Mouse (Mus musculus) heart, adult 2 months (tissue): ENCODE measurements at regions not wholly inside any gene's neighbourhood (a gene's known extent, or its start where the extent isn't known, plus 50 kb on each side); places are given as distances from the start of the nearest gene placed in this dataset.
"Not testable (repeated sequence)": the region's sequence is repeated elsewhere in the genome, so short reads cannot be mapped to it uniquely, and the experiment has no call there.

ENCODE experiments used
- DNase-seq, 2 experiments: peaks; one replicate each; pipeline ENCODE4 v3.0.0; 2021
- H3K27ac ChIP-seq: fragments of 200-600 bp; 2 replicates; pipeline ENCODE4 v1.8.1; 2022
- H3K27me3 ChIP-seq: fragments of 200-500 bp; 2 replicates; pipeline ENCODE4 v1.6.1; 2012; ENCODE audit warnings: mild to moderate bottlenecking, low read length, inconsistent platforms, mixed read lengths; ENCODE audit not compliant: control insufficient read depth, insufficient read depth
- H3K36me3 ChIP-seq: fragments of 200-500 bp; 2 replicates; pipeline ENCODE4 v1.6.1; 2012; ENCODE audit warnings: low read length, inconsistent platforms; ENCODE audit not compliant: control insufficient read depth, insufficient read depth
- H3K4me1 ChIP-seq: fragments of 200-500 bp; 2 replicates; pipeline ENCODE4 v1.6.1; 2011; ENCODE audit warnings: low read length; ENCODE audit not compliant: control insufficient read depth, insufficient read depth
- H3K4me3 ChIP-seq: fragments of 200-600 bp; 2 replicates; pipeline ENCODE4 v1.8.1; 2022
- H3K79me2 ChIP-seq: fragments of 200-500 bp; replicated peaks from 2 replicates; pipeline ENCODE4 v1.6.1; 2012; ENCODE audit warnings: mild to moderate bottlenecking, inconsistent platforms, low read length, moderate library complexity, mixed read lengths; ENCODE audit not compliant: control insufficient read depth, insufficient read depth
- H3K9ac ChIP-seq: fragments of 200-500 bp; 2 replicates; pipeline ENCODE4 v1.6.1; 2012; ENCODE audit warnings: low read depth, mild to moderate bottlenecking, control low read depth, inconsistent platforms, low read length, mixed read lengths
- CTCF ChIP-seq: fragments of 200-600 bp; IDR thresholded peaks from 2 replicates; pipeline ENCODE4 v1.8.1; 2022; ENCODE audit warnings: antibody characterized with exemption, mild to moderate bottlenecking, moderate library complexity
- EP300 ChIP-seq: fragments of 200-500 bp; IDR thresholded peaks from 2 replicates; pipeline ENCODE4 v1.6.1; 2011; ENCODE audit warnings: low read depth, low read length, control low read depth; ENCODE audit not compliant: insufficient read depth
- POLR2A ChIP-seq: fragments of 200-500 bp; IDR thresholded peaks from 2 replicates; pipeline ENCODE4 v1.6.1; 2011; ENCODE audit warnings: mild to moderate bottlenecking, low read depth, low read length, control low read depth; ENCODE audit not compliant: insufficient read depth
- WGBS: fragments of 180-500 bp; shearing (Covaris S2); methylation state at CpG from one replicate; pipeline ENCODE4 v1.1.7; 2018; 5-methylcytosine and 5-hydroxymethylcytosine counted together
- intact Hi-C: fragments of 180-260 bp; cut with DNase I; formaldehyde crosslinking; loops from one replicate; pipeline ENCODE4 v1.15.1; 2025

DNA sequence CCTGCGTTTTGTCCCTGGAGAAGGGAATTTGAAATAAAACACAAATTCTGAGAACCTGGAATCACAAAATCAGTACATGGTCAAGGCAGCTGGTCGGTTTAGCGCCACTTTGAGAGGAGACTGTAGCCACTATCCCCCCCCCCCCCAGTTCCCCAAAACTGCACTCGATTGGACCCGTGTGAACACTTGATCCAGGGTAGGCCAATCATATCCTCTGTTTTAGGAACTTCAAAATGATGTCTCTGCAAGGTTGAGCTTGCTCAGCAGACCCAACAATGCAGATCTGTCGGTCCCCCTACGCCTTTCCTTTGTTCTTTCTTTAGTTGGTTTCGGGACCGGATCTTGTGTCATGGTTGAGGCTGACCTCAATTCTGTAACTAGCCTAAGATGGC is 57.3 kb upstream of the Slc44a3 start:
- H3K9ac ChIP-seq = no peak overlapping the region
- H3K4me3 ChIP-seq = no peak overlapping the region
- H3K4me1 ChIP-seq = peaks cover 3% of the 10 kb centered on the region
- no peak overlapping the region for H3K27ac ChIP-seq
- no peaks in the 10 kb centered on the region for H3K27me3 ChIP-seq
- TF ChIP-seq POLR2A (no peak), CTCF (no peak), EP300 (no peak)
- intact Hi-C loops = no loop called here
- WGBS = 78% methylated on average over 9 of the region's 9 CpGs
- no peak for DNase-seq
- no peaks in the 10 kb centered on the region for H3K36me3 ChIP-seq
- H3K79me2 ChIP-seq = no peaks in the 10 kb centered on the region

DNA sequence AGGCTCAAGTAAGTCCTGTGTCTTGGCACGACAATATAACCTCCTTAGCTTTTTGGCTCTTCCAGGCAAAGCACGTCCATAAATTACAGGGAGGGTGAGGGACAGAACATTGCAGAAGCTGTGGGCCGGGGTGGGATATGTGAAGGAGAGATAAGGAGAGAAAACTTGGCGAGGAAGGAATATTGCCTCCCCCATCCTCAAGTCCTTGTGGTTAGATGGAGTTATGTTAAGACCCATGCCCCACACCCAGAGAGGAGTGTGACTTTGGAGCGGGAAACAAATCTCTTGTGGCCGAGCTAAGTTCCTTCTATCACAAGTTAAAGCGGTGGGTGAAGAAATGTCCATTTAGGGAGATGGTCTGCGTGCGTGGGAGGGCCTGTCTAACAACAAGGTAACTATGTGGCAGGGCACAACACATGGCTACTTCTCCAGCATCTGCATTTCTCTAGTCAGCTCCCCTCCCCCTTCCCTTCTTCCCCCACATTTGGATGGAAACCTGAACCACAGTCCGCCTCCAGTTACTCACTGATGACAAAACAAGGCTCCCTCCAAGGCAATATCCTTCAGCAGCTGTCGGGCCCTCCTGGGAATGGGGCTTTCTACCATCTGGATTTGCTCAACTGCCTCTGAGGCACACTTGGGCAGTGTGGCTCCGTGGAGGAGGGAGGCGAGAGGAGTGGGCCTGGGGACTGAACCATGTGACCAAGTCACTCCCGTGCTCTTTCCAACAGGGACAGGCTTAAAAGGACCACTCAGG is 56.7 kb upstream of the Slc44a3 start:
- intact Hi-C loops = no loop called here
- Histone ChIP-seq H3K27me3 (no peaks in the 10 kb centered on the region), H3K79me2 (no peaks in the 10 kb centered on the region), H3K4me3 (no peak overlapping the region), H3K9ac (no peak overlapping the region), H3K4me1 (peaks cover 3% of the 10 kb centered on the region), H3K36me3 (no peaks in the 10 kb centered on the region), H3K27ac (peak overlapping the region; percentile 20; the same call in 1 of the 2 replicates)
- TF ChIP-seq POLR2A (0 out of 2 replicates have a peak, but pooled peaks have one; percentile 18), EP300 (peak; percentile 44; the same call in 1 of the 2 replicates), CTCF (no peak)
- DNase-seq = peak; percentile 75 to 82
- WGBS = 52% methylated on average over 14 of the region's 14 CpGs

DNA sequence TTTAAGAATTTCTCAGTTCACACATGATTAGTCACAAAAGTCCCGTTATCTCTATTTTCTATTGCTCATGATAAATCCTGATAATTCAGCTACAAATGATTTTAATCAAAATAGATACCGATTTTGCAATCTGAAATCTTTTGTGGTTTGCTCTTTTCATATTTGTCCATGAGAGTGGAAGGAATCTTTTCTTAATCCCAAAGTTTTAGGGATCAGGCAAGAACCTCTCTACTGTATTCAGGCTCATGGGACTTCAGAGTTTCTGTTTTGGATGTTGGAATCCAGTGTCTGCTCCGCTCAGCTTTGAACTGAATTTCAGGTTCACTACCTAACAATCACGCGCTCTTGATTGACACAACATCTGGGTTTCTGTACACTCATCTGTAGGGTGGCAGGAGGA is 53.1 kb upstream of the Slc44a3 start:
- no peak overlapping the region for H3K9ac ChIP-seq
- no peaks in the 10 kb centered on the region for H3K36me3 ChIP-seq
- no peaks in the 10 kb centered on the region for H3K79me2 ChIP-seq
- H3K4me3 ChIP-seq = no peak overlapping the region
- intact Hi-C loops = no loop called here
- no peak for DNase-seq
- no peak for TF ChIP-seq CTCF
- no peak for TF ChIP-seq POLR2A
- no peak for TF ChIP-seq EP300
- no peak overlapping the region for H3K27ac ChIP-seq
- no peaks in the 10 kb centered on the region for H3K27me3 ChIP-seq
- 91% methylated on average over 5 of the region's 5 CpGs for WGBS
- peaks cover 3% of the 10 kb centered on the region for H3K4me1 ChIP-seq

DNA sequence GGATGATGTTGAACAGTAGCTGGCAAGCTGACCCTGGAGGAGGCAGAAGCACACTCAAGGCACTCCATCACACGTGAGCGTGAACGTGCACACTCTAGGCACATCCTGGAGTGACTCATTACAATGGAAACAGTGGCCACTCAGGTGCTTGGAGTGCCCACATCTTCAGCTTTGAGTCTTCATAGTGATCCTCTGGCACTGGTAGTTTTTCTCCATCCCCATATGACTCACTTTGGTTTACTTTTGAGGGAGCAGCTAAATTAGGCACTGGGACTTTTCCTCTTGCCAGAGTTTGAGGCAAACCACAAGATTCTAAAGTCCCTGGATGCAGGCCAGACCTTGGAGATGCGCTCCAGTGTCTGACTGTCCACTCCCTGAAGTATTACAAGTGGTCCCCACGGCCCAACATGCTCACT is 52.5 kb upstream of the Slc44a3 start:
- Histone ChIP-seq H3K4me3 (no peak overlapping the region), H3K79me2 (no peaks in the 10 kb centered on the region), H3K4me1 (peaks cover 3% of the 10 kb centered on the region), H3K27me3 (no peaks in the 10 kb centered on the region), H3K36me3 (no peaks in the 10 kb centered on the region), H3K9ac (no peak overlapping the region), H3K27ac (no peak overlapping the region)
- 56% methylated on average over 5 of the region's 5 CpGs for WGBS
- DNase-seq = peak in 1 of 2 experiments; percentile 36
- TF ChIP-seq POLR2A (no peak), EP300 (no peak), CTCF (no peak)
- intact Hi-C loops = no loop called here

DNA sequence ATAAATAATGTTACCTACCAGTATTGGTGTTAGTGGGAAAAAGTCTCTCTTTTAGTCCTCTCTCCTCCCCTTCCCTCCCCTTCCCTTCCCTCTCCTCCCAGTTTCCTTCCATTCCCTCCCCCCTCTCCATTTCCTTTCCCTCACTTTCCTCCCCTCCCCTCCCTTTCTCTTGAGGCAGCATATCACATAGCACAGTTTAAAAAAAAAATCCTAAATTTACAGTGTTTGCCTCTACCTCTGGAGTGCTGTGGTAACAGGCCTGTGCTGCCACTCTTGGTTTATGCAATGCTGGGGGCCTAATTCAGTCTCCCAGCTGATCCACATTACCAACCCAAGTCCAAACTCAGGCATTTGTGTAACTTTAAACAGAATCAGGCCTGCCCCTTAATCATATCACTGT is 52.1 kb upstream of the Slc44a3 start:
- TF ChIP-seq EP300 (no peak), CTCF (no peak), POLR2A (no peak)
- DNase-seq = no peak
- Histone ChIP-seq H3K9ac (no peak overlapping the region), H3K27ac (no peak overlapping the region), H3K79me2 (no peaks in the 10 kb centered on the region), H3K4me3 (no peak overlapping the region), H3K4me1 (peaks cover 3% of the 10 kb centered on the region), H3K36me3 (no peaks in the 10 kb centered on the region), H3K27me3 (no peaks in the 10 kb centered on the region)
- intact Hi-C loops = no loop called here

DNA sequence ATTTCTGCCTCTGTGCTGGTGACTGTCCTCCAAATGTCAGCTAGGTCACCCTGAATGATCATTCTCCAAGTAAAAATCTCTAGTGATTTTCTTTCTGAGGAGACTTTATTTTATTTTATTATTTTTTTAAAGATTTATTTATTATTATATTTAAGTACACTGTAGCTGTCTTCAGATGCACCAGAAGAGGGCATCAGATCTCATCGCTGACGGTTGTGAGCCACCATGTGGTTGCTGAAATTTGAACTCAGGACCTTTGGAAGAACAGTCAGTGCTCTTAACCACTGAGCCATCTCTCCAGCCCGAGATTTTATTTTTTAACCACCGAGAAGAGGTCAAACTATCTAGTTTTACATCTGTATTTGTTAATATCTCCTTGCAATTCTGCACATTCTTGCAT is 50.5 kb upstream of the Slc44a3 start:
- WGBS = 88% methylated on average over 4 of the region's 4 CpGs
- intact Hi-C loops, H3K4me3 ChIP-seq: not testable (repeated sequence)

More for the DNA sequence above, 50.5 kb upstream of the Slc44a3 start:
- not testable (repeated sequence) for H3K9ac ChIP-seq, H3K79me2 ChIP-seq, H3K36me3 ChIP-seq, DNase-seq, H3K27ac ChIP-seq, H3K27me3 ChIP-seq, H3K4me1 ChIP-seq
- peak; percentile 36 for TF ChIP-seq CTCF
